Mouse (Mus musculus): ENCODE measurements around the gene Kat2a. TPM values are rescaled to one million over a fixed set of nuclear protein-coding genes. Genes with fewer than 3 reads are reported as not detected.

The Kat2a gene
- total RNA-seq (2015; ENCODE audit: low replicate concordance): 6.0 and 10.9 TPM in 2 replicates
- total RNA-seq (2017; ENCODE audit: low replicate concordance): 3.1 and 6.6 TPM in 2 replicates

DNA sequence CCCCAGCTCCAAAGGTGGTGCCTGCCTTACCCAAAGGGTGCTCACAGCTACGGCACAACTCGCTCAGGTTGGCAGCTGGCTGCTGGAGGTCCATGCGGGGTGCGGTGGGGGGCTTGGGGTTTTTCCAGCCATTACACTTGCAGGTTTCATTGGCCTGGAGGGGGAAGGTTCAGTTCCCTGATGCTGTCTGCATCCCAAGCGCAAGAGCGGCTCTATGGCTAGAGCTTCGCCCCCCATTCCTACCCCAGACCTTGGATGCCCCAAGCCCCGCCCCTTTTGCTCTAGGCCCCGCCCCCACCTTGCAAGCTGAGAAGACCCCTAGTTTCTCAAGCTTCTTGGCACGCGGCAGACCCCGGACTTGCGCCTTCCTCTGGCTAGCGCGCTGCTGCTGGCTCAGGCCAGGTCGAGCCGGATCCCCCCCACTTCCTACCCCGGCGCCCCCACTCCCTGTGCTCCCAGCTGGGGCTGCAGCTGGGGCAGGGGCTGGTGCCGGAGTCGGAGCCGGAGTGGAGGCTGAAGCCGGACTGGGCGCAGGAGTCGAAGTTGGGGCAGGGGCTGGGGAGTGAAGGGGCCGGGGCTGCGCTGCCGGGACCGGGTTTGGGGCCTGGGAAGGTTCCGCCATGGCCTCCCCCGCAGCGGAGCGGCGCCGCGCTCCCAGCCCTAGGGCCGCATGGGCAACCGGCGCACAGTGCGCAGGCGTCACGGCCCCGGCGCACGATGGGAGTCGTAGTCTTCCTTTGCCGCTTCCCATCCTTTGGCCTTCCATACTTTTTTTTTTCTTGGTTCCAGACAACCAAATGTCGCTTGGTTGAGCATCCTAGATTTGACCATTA, at the start of gene Kat2a:
TSS of gene Kat2a (minus strand) at position 683 of the 833 bp plus-strand sequence.
- peak; percentile 51; the same call in 1 of the 2 replicates for ATAC-seq (replicated peaks; ENCODE audit: low FRiP score, poor library complexity, severe bottlenecking)

DNA sequence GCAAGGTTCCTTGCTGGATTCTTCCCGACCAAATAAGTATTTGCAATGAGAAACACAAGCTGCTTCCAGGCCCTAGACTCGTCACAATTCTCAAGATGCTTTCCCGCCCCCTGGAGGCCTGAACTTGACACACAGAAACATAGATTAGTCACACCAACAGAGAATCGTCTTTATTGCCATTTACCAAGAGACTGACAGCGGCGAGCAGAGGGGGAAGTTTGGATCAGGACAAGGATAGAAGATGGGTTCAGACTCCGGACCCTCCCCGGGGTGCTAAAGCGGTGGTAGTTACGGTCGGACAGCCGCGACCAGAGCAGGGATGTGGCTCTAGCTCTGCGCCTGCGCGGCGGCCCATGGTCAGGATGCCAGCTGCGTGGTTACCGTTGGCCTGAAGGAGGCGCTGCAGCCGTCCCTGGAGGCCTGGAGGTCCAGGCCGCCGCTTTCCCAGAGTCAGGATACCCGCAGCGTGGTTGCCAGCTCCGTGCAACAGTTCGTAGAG, 49.3 kb upstream of the Kat2a start:
- ATAC-seq (replicated peaks; ENCODE audit: low FRiP score, poor library complexity, severe bottlenecking): peak; percentile 73

DNA sequence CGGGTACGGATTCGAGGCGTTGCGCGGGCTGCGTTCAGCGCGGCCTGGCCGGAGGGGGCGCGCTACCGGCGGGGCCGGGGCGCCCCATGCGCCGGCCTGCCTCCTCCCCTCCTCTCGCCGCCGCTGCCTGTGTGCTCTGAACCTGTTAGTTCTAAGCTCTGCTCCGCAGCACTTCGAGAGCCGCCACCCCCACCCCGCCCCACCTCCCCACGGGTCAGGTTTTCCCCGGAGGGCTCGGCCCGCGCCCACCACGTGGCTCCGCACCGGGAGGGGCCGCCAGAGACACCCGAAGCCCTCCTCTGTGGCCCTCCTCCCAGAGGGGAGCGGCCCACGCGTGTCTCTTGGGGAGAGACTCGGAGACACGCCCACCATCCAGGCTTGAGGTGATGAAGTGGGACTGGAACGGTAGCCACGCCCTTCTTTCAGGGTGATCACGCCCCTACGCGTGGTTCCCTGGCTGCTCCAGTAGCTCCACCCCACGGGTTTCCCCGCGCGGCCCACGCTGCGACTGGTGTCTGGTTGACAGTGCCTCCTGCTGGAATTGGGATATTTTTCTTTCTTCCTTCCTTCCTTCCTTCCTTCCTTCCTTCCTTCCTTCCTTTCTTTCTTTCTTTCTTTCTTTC, 47.5 kb upstream of the Kat2a start, which contains the start of gene Kcnh4:
TSS of gene Kcnh4 (minus strand) at position 332 of the 623 bp plus-strand sequence.
- peak; percentile 79 for ATAC-seq (replicated peaks; ENCODE audit: low FRiP score, poor library complexity, severe bottlenecking)

DNA sequence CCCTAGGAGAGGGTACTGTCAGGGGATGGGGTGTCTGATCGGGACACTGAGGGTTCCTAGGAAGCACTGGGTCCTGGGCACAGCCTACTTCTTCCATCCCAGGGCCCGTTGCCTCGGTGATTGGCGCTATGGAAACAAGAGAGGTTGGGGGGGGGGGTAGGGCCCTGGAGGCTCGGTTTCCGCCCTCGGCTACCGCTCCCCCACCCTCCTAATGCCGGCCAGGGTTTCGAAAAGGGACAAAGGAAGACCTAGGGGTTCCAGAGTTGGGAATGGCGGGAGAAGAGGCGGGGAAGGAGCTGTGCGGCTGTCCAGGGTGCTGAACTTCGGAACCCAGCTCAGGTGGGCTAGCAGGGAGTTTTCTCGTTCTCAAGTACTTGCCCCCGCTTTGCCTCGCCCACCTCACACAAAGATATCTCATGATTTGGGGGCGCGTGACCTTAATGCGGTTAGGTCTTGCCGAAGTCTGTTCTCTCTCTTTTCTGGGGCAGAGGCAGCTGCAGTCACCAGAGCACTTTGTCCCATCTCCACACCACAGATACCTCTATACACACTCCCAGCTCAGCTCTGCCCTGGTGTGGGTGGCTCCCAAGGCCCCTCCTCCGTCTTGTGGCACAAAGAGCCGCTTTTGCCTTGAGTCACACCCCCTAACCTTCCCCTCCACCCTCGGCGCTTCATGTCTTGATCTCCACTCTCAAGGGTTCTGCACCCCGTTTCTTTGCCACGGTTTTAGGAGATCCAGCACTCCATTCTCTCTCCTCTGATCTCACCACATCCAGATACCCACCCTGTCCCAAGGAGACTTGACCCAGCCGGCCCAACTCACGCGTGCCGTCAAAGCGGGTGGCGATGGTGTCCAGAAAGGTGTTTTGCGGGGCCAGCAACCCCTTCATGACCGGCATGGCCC, 46.7 kb upstream of the Kat2a start:
- ATAC-seq (replicated peaks; ENCODE audit: low FRiP score, poor library complexity, severe bottlenecking): no peak

DNA sequence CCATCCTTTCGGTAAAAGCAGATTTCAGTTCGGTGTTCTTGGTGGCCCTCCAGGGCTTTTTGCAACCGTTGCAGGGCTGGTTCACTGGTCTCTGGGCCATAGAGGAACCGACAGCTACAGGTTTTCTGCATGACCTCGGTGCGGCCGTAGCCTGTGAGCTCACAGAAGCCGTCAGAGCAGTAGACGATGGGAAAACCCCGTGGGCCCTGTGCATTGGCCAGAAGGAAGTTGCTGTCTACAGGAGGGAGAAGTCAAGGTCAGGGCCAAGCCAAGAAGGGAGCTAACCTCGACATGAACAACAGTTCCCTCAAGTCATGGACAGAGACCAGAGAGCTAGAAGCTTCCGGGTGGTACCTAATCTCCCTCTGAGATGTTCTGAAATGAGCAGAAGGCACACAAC, 45.3 kb upstream of the Kat2a start:
- no peak for ATAC-seq (replicated peaks; ENCODE audit: low FRiP score, poor library complexity, severe bottlenecking)

DNA sequence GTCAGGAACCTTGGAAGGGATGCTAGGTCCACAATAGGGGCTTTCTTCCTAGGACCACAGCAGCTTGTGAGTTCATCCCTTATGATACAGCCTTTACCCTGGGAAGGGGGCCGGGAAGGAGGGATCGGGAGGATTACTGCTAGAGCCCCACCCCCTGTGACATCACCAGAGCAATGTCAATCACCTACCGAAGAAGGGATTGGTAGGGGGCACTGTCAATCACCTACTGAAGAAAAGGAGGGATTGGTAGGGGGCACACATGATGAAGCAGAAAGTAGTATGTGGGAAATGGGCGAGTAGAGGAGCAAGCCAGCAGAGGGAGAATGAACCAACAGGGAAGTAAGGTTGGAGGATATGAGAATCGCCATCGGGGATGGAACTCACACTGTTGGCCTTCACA, 44.2 kb upstream of the Kat2a start:
- ATAC-seq (replicated peaks; ENCODE audit: low FRiP score, poor library complexity, severe bottlenecking): no peak

DNA sequence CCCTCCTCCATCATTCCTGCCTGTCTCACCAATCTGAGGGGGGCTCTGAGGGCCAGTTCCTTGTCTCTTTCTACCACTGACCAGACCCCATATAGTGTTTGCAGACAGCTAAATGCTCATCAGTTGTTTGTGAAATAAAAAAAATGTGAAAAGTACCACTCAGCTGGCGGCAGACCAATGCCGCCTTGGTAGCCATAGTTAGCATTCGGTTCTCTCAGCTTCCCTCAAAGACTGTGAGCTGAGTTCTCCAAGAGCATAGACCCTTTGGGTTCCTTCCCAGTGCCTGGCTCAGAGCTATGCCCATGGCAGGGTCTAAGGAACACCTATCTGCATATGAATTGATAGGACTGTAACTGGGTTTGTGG, 42.4 kb upstream of the Kat2a start:
- ATAC-seq (replicated peaks; ENCODE audit: low FRiP score, poor library complexity, severe bottlenecking): no peak

DNA sequence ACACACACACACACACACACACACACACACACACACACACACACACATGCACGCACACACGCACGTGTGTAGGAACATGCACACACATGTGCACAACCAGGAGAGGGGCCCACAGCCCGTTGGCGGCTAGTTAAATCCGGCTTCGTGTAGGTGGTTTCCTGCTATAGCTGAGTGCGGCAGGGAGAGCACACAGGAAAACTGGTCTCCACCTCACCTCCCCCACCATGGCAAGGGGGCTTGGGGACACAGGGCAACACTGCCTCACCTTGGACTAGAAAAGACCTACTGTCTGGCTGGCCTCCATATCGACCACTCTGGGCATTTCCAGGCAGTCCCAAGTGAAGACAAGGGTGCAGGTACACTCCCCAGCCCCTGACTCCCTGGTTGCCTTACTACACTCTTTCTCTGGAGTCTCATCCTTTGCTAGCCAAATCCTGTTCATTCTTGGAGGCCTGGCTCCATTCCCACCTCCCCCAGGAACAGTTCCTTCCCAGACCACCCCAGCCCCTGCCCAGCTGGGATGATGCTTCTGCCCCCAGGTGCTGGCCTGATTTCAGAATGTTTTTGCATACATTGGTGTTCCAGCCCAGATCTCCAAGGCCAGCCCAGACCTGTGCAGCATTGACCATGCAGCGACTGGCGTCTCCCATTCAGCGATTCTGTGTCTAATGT, 41.9 kb upstream of the Kat2a start:
- ATAC-seq (replicated peaks; ENCODE audit: low FRiP score, poor library complexity, severe bottlenecking): no peak

DNA sequence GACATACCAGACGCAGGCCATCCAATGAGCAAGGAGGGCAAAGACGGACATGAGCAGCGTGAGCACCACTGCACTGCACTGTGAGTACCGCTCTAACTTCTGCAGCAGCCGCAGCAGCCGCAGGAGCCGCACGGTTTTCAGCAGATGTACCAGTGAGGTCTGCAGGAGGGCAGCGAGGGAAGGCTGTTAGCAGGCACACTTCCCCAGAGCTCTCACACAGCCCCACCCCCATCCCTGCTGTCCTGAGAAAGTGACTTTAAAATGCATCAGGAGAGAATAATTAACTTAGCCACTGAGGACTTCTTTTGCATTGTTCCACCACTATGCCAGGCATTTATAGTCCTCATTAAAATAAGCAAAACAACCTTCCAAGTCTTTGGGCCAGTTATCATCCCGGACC, 40.0 kb upstream of the Kat2a start:
- ATAC-seq (replicated peaks; ENCODE audit: low FRiP score, poor library complexity, severe bottlenecking): no peak

DNA sequence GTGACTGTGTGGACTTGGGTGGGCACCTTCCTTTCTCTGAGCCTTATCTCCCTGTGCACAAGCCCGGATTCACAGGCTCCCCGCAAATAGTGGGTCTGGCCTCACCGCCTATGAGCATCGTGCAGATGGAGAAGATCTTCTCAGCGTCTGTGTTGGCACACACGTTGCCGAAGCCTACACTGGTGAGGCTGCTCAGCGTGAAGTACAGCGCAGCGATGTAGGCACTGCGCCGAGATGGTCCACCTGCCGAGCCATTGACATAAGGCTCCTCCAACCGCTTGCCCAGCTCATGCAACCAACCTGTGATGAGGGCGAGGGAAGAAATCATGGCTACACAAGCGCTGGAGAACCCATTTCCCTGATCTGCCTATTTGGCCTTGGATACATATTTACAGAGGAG, 37.9 kb upstream of the Kat2a start:
- no peak for ATAC-seq (replicated peaks; ENCODE audit: low FRiP score, poor library complexity, severe bottlenecking)

DNA sequence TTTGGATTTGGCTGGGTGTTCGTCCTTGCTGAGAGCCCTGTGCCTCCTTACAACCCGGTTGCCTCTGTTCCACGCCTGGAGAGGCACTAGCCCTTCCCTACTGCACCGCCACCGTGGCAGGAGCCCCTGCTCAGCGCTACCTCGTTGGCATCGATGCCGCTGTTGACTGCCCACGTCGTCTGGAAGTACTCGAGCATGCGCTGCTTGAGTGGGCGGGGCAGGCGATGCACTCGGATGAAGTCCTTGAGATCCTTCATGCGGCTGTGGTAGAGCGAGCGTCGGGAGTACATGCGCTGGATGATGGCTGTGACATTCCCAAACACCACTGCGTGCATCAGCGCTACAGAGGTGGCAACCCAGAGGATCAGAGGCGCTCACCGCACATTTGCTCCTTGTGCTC, 37.2 kb upstream of the Kat2a start:
- ATAC-seq (replicated peaks; ENCODE audit: low FRiP score, poor library complexity, severe bottlenecking): no peak

DNA sequence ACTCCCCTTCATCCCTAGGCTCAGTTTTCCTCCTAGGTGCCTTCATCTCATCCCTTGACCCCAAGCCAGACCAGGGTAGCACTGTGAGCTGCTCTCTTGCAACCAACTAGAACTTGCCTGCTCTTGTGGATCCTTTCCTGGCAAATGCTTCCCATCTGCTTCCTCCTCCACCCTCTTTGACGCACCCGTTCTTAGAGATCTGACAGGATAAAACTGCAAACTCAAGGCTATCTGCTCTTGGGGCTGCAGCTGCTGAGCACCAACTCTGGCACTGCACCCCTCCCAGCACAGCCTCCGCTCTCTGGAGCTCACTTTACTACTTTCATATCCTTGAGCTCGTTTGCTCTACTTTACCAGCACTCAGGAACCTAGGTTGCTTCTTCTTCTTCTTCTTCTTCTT, 36.4 kb upstream of the Kat2a start:
- no peak for ATAC-seq (replicated peaks; ENCODE audit: low FRiP score, poor library complexity, severe bottlenecking)

DNA sequence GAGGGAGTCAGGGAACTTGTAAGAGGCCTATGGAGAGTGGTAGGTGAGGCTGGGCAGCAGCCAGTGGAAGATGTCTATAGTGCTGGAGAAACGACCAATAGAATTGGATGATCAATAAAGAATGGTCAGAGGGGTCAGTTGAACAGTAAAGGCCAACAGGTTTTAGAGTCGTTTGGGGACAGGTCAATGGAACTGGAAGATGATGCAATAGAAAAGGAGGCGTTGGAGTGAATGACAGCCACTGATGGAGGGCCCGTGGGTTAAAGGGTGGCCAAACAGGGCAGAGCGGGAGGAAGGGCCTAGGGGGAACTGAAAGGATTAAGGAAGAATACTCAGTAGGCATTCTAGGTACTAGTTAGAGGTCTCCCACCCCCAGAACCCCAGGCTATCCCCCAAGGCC, 34.8 kb upstream of the Kat2a start:
- no peak for ATAC-seq (replicated peaks; ENCODE audit: low FRiP score, poor library complexity, severe bottlenecking)

DNA sequence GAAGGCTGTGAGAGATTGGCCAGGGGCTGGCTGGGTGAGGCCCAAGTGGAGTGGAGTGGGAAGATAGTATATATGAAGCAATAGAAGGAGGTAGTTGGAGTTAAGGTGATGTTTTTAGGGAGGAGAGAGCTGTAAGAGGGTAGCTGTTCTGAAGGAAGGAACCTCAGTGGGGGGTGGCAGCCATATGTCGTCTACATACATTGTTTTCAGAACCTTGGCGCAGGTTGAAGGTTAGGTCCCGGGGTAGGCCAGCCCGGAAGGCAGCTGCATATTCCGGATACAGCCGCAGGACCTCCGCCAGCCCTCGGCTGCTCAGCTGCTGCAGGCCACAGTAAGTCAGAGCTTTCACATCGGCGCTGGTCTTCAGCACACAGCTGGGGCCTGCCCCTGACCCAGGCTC, 34.3 kb upstream of the Kat2a start:
- ATAC-seq (replicated peaks; ENCODE audit: low FRiP score, poor library complexity, severe bottlenecking): no peak

DNA sequence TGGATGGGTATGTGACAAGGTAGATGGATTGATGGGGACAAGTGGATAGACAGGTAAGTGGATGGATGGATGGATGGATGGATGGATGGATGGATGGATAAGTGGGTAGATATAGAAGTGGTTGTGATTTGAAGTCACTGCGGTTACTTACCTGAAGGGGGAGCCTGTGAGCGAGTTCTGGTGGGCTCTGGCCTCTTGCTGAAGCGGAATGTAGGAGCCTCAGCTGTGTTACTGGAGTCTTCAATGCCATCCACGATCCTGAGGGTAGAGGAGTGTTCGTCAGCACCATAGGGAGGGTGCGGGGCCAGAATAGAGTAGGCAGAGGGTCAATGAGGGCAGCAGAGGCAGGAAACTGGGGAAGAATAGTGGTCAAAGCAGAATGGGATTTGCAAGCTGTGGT, 32.8 kb upstream of the Kat2a start:
- peak; percentile 59 for ATAC-seq (replicated peaks; ENCODE audit: low FRiP score, poor library complexity, severe bottlenecking)

DNA sequence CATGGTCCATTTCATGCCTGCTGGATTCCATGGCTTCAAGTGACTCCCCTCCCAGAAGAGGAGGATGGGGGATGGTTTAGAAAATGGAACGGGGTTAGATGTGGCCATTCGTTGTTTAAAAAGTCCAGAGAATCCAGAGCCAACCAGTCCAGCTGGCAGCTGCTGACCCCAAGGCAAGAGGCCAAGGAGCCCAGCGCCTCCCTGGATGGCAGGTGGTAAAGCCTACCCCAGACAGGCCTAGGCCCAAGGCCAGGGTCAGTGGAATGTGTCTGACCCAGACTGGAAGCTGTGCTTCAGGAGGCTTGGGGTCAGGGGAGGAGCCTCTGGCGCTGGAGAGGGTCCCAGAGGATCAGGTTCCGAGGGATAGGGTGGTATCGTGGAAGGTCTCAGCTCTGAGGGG, 29.1 kb upstream of the Kat2a start:
- ATAC-seq (replicated peaks; ENCODE audit: low FRiP score, poor library complexity, severe bottlenecking): no peak

DNA sequence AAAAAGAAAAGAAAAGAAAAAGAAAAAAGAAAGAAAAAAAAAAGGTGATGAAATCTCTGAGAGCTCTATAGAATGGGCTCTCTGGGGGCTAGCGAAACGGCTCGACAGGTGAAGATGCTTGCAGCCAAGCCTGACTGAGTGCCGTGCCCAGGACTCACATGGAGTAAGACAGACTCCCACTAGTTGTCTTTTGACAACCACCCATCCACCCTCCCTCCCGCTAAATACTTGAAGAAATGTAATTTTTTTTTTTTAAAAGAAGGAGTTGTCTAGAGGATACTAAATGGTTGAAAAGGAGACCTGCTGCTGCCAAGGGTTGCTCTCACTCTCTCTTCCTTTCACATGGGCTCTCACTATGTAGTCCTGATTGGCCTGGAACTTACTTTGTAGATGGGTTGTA, 26.5 kb upstream of the Kat2a start:
- ATAC-seq (replicated peaks; ENCODE audit: low FRiP score, poor library complexity, severe bottlenecking): no peak

DNA sequence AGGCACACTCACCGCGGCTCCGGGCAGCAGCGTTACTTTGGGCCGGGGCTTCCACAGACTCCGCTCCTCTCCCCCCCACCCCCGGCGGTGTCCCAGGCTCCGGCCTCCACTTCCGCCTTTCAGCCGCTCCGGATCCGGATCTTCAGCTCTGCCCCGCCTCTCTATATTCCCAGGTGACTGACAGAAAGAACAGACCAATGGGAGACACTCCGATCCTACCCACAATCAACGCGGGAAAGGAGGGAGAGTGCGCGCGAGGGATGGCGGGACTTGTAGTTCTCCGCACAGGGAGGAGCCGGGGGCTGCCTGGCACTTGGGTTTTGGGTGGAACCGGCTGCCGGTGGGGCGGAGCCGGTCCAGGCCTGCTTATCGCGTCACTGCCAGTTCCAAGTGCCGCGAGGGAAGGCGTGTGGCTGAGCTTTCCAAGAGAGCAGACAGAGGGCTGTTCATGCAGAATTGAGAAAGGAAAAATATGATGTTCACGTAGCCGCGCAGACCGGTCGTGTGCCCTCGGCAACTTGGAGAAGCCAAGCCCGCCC, 25.9 kb upstream of the Kat2a start, which contains the start of gene Rab5c:
TSS of gene Rab5c (minus strand) at position 150 of the 539 bp plus-strand sequence.
- ATAC-seq (replicated peaks; ENCODE audit: low FRiP score, poor library complexity, severe bottlenecking): peak; percentile 89

DNA sequence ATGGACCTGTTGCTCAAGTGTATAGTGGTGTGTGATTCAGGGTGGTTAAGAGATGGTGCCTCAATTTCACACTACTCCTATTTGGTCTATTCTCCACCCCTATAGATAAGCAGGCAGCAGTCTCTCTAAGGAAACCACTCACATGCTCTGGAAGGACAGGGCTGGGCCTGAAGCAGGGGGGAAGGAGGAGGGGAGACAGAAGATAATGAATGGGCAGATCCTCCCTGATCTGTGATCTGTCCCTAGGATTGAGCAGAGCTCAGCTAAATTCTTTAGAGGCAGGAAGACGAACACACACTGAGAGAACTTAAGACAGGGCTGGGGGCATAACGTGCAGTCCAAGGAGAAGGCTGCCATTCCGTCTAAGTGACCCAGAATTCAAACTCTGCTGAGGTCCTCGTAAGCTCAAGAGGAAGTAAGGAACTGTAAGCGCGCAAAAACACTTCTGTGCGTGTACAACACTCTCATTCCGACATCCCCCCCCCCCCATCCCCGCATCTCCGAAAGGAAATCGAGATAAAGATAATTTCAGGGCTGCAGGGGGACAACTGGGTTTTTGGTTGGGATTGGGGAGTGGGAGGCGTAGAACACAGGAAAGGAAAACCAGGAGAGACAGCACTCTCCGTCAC, 25.0 kb upstream of the Kat2a start:
- peak; percentile 56 for ATAC-seq (replicated peaks; ENCODE audit: low FRiP score, poor library complexity, severe bottlenecking)
